Comparison of ENCODE assay signal across 11 mouse cellular contexts in genomic region chr6:52178918-52179665, GRCm38 (mm10). TPM values are rescaled to one million over a fixed set of nuclear protein-coding genes. Genes with fewer than 3 reads are reported as not detected.
DNase-seq lines count a peak whose midpoint lies in the region; ATAC-seq and TF ChIP-seq lines count a peak whose summit lies in the region.
"Had no signal": no experiment of that assay in that cellular context is flagged by ENCODE, and none has a peak within 500 bp of the region (broad histone marks: within the 10 kb centered on the region; RNA-seq: fewer than 3 reads in every experiment).

No protein-coding gene starts in this region.

- H3K9ac ChIP-seq in lung, embryonic 14.5 days = peak overlapping the region; percentile 98
- H3K9ac ChIP-seq in liver, embryonic 12.5 days = peak overlapping the region; percentile 27; the same call in 1 of the 2 replicates
- peak overlapping the region; percentile 89 for H3K9ac ChIP-seq in stomach, postnatal 0 days (ENCODE audit: low read length)
- no peak overlapping the region for H3K9ac ChIP-seq in midbrain, embryonic 16.5 days (ENCODE audit: low read depth, low read length)
- H3K9ac ChIP-seq: midbrain, embryonic 13.5 days had no signal

- no peaks in the 10 kb centered on the region; the same call in 1 of the 2 replicates for H3K36me3 ChIP-seq in lung, embryonic 14.5 days (ENCODE audit: insufficient read depth)
- H3K36me3 ChIP-seq in liver, embryonic 12.5 days = no peaks in the 10 kb centered on the region
- H3K36me3 ChIP-seq in stomach, postnatal 0 days (ENCODE audit: control insufficient read depth, insufficient read depth, low read length) = no peaks in the 10 kb centered on the region
- H3K36me3 ChIP-seq in midbrain, embryonic 16.5 days (ENCODE audit: control insufficient read depth, insufficient read depth, low read length) = no peaks in the 10 kb centered on the region
- H3K36me3 ChIP-seq: midbrain, embryonic 13.5 days had no signal

- no peak for TF ChIP-seq CTCF in lung, embryonic 14.5 days (IDR thresholded peaks at IDR 0.05; ENCODE audit: low read depth)
- TF ChIP-seq CTCF in stomach, postnatal 0 days (IDR thresholded peaks at IDR 0.05; ENCODE audit: low read depth) = no peak

- H3K4me2 ChIP-seq in lung, embryonic 14.5 days = peak overlapping the region; percentile 79
- peak overlapping the region; percentile 43 for H3K4me2 ChIP-seq in liver, embryonic 12.5 days
- peak overlapping the region; percentile 75 for H3K4me2 ChIP-seq in stomach, postnatal 0 days (replicated peaks; ENCODE audit: low read depth)
- no peak overlapping the region for H3K4me2 ChIP-seq in midbrain, embryonic 16.5 days (ENCODE audit: low read length)
- H3K4me2 ChIP-seq: midbrain, embryonic 13.5 days had no signal

- H3K9me3 ChIP-seq in lung, embryonic 14.5 days (ENCODE audit: low read depth, low read length) = no peaks in the 10 kb centered on the region
- H3K9me3 ChIP-seq in liver, embryonic 12.5 days (replicated peaks) = no peaks in the 10 kb centered on the region
- H3K9me3 ChIP-seq in stomach, postnatal 0 days (ENCODE audit: control insufficient read depth, low read length) = no peaks in the 10 kb centered on the region
- no peaks in the 10 kb centered on the region for H3K9me3 ChIP-seq in midbrain, embryonic 16.5 days (replicated peaks; ENCODE audit: control insufficient read depth, low read length, poor library complexity, severe bottlenecking)
- H3K9me3 ChIP-seq: midbrain, embryonic 13.5 days had no signal

- peak overlapping the region; percentile 98 for H3K27ac ChIP-seq in lung, embryonic 14.5 days (ENCODE audit: low read depth)
- peak overlapping the region; percentile 28; the same call in 1 of the 2 replicates for H3K27ac ChIP-seq in liver, embryonic 12.5 days
- peak overlapping the region; percentile 95 for H3K27ac ChIP-seq in stomach, postnatal 0 days (replicated peaks)
- no peak overlapping the region for H3K27ac ChIP-seq in midbrain, embryonic 16.5 days (ENCODE audit: low read length)
- H3K27ac ChIP-seq: midbrain, embryonic 13.5 days had no signal

- TF ChIP-seq EP300 in stomach, postnatal 0 days (optimal IDR thresholded peaks at IDR 0.05) = no peak

- no peak for ATAC-seq in lung, embryonic 14.5 days (ENCODE audit: insufficient read depth)
- no peak for ATAC-seq in liver, embryonic 12.5 days
- no peak for ATAC-seq in stomach, postnatal 0 days (ENCODE audit: low FRiP score, low TSS enrichment)
- no peak for ATAC-seq in midbrain, embryonic 16.5 days
- ATAC-seq: midbrain, embryonic 13.5 days had no signal

- peak; percentile 15 for DNase-seq in adrenal gland, postnatal 10 days
- DNase-seq in adrenal gland, adult 2 months = no peak
- no peak for DNase-seq in lung, embryonic 14.5 days
- no peak for DNase-seq in lung, postnatal 36 days
- peak; percentile 13 for DNase-seq in stomach, postnatal 0 days (ENCODE audit: low spot score)
- DNase-seq in right cerebral cortex, adult 18-20 months = no peak
- DNase-seq: layer of hippocampus, postnatal 36 days had no signal

- H3K4me1 ChIP-seq in lung, embryonic 14.5 days (ENCODE audit: insufficient read depth) = peaks cover 19% of the 10 kb centered on the region
- 0 out of 2 replicates have a peak, but pooled peaks cover 10% of the 10 kb centered on the region for H3K4me1 ChIP-seq in liver, embryonic 12.5 days
- H3K4me1 ChIP-seq in stomach, postnatal 0 days (replicated peaks; ENCODE audit: control insufficient read depth, insufficient read depth) = no peaks in the 10 kb centered on the region; the same call in 1 of the 2 replicates
- H3K4me1 ChIP-seq in midbrain, embryonic 16.5 days (ENCODE audit: control insufficient read depth, insufficient read depth, low read length) = peaks cover 2% of the 10 kb centered on the region; the same call in 1 of the 2 replicates
- H3K4me1 ChIP-seq: midbrain, embryonic 13.5 days had no signal

- WGBS in lung, embryonic 14.5 days = 0% methylated on average over 4 of the region's 4 CpGs
- WGBS in liver, embryonic 12.5 days (ENCODE audit: insufficient replicate concordance) = 8% methylated on average over 4 of the region's 4 CpGs
- 17% methylated on average over 4 of the region's 4 CpGs for WGBS in stomach, postnatal 0 days
- 6% methylated on average over 4 of the region's 4 CpGs for WGBS in midbrain, embryonic 16.5 days

- peaks cover 30% of the 10 kb centered on the region for H3K27me3 ChIP-seq in lung, embryonic 14.5 days (ENCODE audit: insufficient read depth, low read length)
- peaks cover 98% of the 10 kb centered on the region for H3K27me3 ChIP-seq in liver, embryonic 12.5 days (replicated peaks)
- no peaks in the 10 kb centered on the region for H3K27me3 ChIP-seq in stomach, postnatal 0 days (ENCODE audit: control insufficient read depth, insufficient read depth, low read length)
- peaks cover 83% of the 10 kb centered on the region for H3K27me3 ChIP-seq in midbrain, embryonic 16.5 days (ENCODE audit: control insufficient read depth, insufficient read depth, low read depth, low read length)

- H3K4me3 ChIP-seq in lung, embryonic 14.5 days (ENCODE audit: low read depth, low read length) = peak overlapping the region; percentile 63
- peak overlapping the region; percentile 26 for H3K4me3 ChIP-seq in liver, embryonic 12.5 days
- peak overlapping the region; percentile 63 for H3K4me3 ChIP-seq in stomach, postnatal 0 days (ENCODE audit: low read depth, low read length)
- H3K4me3 ChIP-seq in midbrain, embryonic 16.5 days (ENCODE audit: low read depth, low read length) = no peak overlapping the region
- H3K4me3 ChIP-seq: midbrain, embryonic 13.5 days had no signal

RNA-seq across cellular contexts. Expression of gene 5730596B20Rik, which starts 1.8 kb away (rescaled TPM):
- under 1 TPM; 0.27 to 0.94 TPM for total RNA-seq in adrenal gland, postnatal 10 days (2021)
- total RNA-seq in adrenal gland, adult 2 months (2021) = under 1 TPM; 0.35 to 0.41 TPM
- 0.02 and 0.04 TPM in 2 replicates for polyA plus RNA-seq in adrenal gland, adult 2 months (2012; rRNA removed)
- polyA plus RNA-seq in lung, embryonic 14.5 days (2014; fragmentation: Nextera tagmentation; extraction: Ambion mirVana) = 2.3 and 2.6 TPM in 2 replicates
- polyA plus RNA-seq in liver, embryonic 12.5 days (2016; fragmentation: Nextera tagmentation; extraction: Ambion mirVana) = 0.29 TPM in 2 replicates
- polyA plus RNA-seq in stomach, postnatal 0 days (2015; fragmentation: Nextera tagmentation; extraction: Ambion mirVana) = 0.90 and 0.99 TPM in 2 replicates
- not detected in 2 replicates for polyA plus RNA-seq in midbrain, embryonic 16.5 days (2015; fragmentation: Nextera tagmentation; extraction: Ambion mirVana)
- total RNA-seq: layer of hippocampus, postnatal 36 days had no signal
- polyA plus RNA-seq: cortical plate, adult 2 months; midbrain, embryonic 13.5 days had no signal

RNA-seq across cellular contexts. Expression of gene Hoxa4, which starts 12.5 kb away (rescaled TPM):
- total RNA-seq in adrenal gland, postnatal 10 days (2021) = 10 to 100 TPM in 1 of 2 experiments, 1 to 10 TPM in 1; 8.0 to 11.4 TPM
- 1 to 10 TPM; 2.2 to 6.3 TPM for total RNA-seq in adrenal gland, adult 2 months (2021)
- polyA plus RNA-seq in adrenal gland, adult 2 months (2012; rRNA removed) = 0.99 and 4.0 TPM in 2 replicates
- 7.0 and 7.7 TPM in 2 replicates for polyA plus RNA-seq in lung, embryonic 14.5 days (2014; fragmentation: Nextera tagmentation; extraction: Ambion mirVana)
- 0.79 and 0.92 TPM in 2 replicates for polyA plus RNA-seq in liver, embryonic 12.5 days (2016; fragmentation: Nextera tagmentation; extraction: Ambion mirVana)
- 2.5 and 2.6 TPM in 2 replicates for polyA plus RNA-seq in stomach, postnatal 0 days (2015; fragmentation: Nextera tagmentation; extraction: Ambion mirVana)
- polyA plus RNA-seq in midbrain, embryonic 16.5 days (2015; fragmentation: Nextera tagmentation; extraction: Ambion mirVana) = not detected in 2 replicates
- total RNA-seq: layer of hippocampus, postnatal 36 days had no signal
- polyA plus RNA-seq: cortical plate, adult 2 months; midbrain, embryonic 13.5 days had no signal

RNA-seq across cellular contexts. Expression of gene Hoxa2, which starts 14.5 kb away (rescaled TPM):
- 1 to 10 TPM; 2.3 to 5.1 TPM for total RNA-seq in adrenal gland, postnatal 10 days (2021)
- total RNA-seq in adrenal gland, adult 2 months (2021) = 1 to 10 TPM; 1.5 to 2.6 TPM
- 1.1 and 1.7 TPM in 2 replicates for polyA plus RNA-seq in adrenal gland, adult 2 months (2012; rRNA removed)
- 14.4 and 15.2 TPM in 2 replicates for polyA plus RNA-seq in lung, embryonic 14.5 days (2014; fragmentation: Nextera tagmentation; extraction: Ambion mirVana)
- polyA plus RNA-seq in liver, embryonic 12.5 days (2016; fragmentation: Nextera tagmentation; extraction: Ambion mirVana) = 1.4 TPM in 2 replicates
- polyA plus RNA-seq in stomach, postnatal 0 days (2015; fragmentation: Nextera tagmentation; extraction: Ambion mirVana) = 5.1 and 5.3 TPM in 2 replicates
- 0.10 and 0.22 TPM in 2 replicates for polyA plus RNA-seq in midbrain, embryonic 16.5 days (2015; fragmentation: Nextera tagmentation; extraction: Ambion mirVana)
- total RNA-seq: layer of hippocampus, postnatal 36 days had no signal
- polyA plus RNA-seq: cortical plate, adult 2 months; midbrain, embryonic 13.5 days had no signal

RNA-seq across cellular contexts. Expression of gene Hoxa1, which starts 21.0 kb away (rescaled TPM):
- 1 to 10 TPM in 1 of 2 experiments, under 1 TPM in 1; 0.91 to 1.2 TPM for total RNA-seq in adrenal gland, postnatal 10 days (2021)
- total RNA-seq in adrenal gland, adult 2 months (2021) = under 1 TPM; 0.52 to 0.86 TPM
- polyA plus RNA-seq in adrenal gland, adult 2 months (2012; rRNA removed) = 0.47 and 0.68 TPM in 2 replicates
- polyA plus RNA-seq in lung, embryonic 14.5 days (2014; fragmentation: Nextera tagmentation; extraction: Ambion mirVana) = 1.8 and 1.9 TPM in 2 replicates
- polyA plus RNA-seq in liver, embryonic 12.5 days (2016; fragmentation: Nextera tagmentation; extraction: Ambion mirVana) = 1.0 and 1.1 TPM in 2 replicates
- polyA plus RNA-seq in stomach, postnatal 0 days (2015; fragmentation: Nextera tagmentation; extraction: Ambion mirVana) = 0.35 and 0.56 TPM in 2 replicates
- 0.20 TPM in 1 of 2 replicates, not detected in the other for polyA plus RNA-seq in midbrain, embryonic 16.5 days (2015; fragmentation: Nextera tagmentation; extraction: Ambion mirVana)
- total RNA-seq: layer of hippocampus, postnatal 36 days had no signal
- polyA plus RNA-seq: cortical plate, adult 2 months had no signal

RNA-seq across cellular contexts. Expression of gene Hoxa5, which starts 25.3 kb away (rescaled TPM):
- total RNA-seq in adrenal gland, postnatal 10 days (2021) = 10 to 100 TPM; 28.0 to 28.2 TPM
- 10 to 100 TPM; 13.6 to 22.8 TPM for total RNA-seq in adrenal gland, adult 2 months (2021)
- 12.9 and 16.3 TPM in 2 replicates for polyA plus RNA-seq in adrenal gland, adult 2 months (2012; rRNA removed)
- 58.3 and 58.5 TPM in 2 replicates for polyA plus RNA-seq in lung, embryonic 14.5 days (2014; fragmentation: Nextera tagmentation; extraction: Ambion mirVana)
- polyA plus RNA-seq in liver, embryonic 12.5 days (2016; fragmentation: Nextera tagmentation; extraction: Ambion mirVana) = 2.1 and 3.1 TPM in 2 replicates
- 8.4 and 8.9 TPM in 2 replicates for polyA plus RNA-seq in stomach, postnatal 0 days (2015; fragmentation: Nextera tagmentation; extraction: Ambion mirVana)
- 0.21 TPM in 1 of 2 replicates, not detected in the other for polyA plus RNA-seq in midbrain, embryonic 16.5 days (2015; fragmentation: Nextera tagmentation; extraction: Ambion mirVana)
- total RNA-seq: layer of hippocampus, postnatal 36 days had no signal
- polyA plus RNA-seq: cortical plate, adult 2 months had no signal

Comparison
In these comparisons a context has a peak if more than half of its experiments do, and no peak if none do; other contexts are left out.
1. DNase-seq: peak in adrenal gland, postnatal 10 days (single experiment) and stomach, postnatal 0 days (single experiment); none in adrenal gland, adult 2 months (single experiment), lung, embryonic 14.5 days (single experiment), lung, postnatal 36 days (single experiment) and right cerebral cortex, adult 18-20 months (single experiment).